Mouse (Mus musculus) CD4-positive, CD25-positive, alpha-beta regulatory T cell, adult 4 months (primary cell): Measurements from ENCODE around the gene Hist1h2an. TPM values are rescaled to one million over a fixed set of nuclear protein-coding genes. Genes with fewer than 3 reads are reported as not detected.
A peak's percentile ranks its signal among the peaks of the same experiment; 100 is the strongest.
"Not testable (repeated sequence)": the region's sequence is repeated elsewhere in the genome, so short reads cannot be mapped to it uniquely, and the experiment has no call there.

Experiments
- ATAC-seq: one replicate; pipeline ENCODE4 v1.8.0; 2017
- polyA plus RNA-seq, 2 experiments: library from polyadenylated mRNA; unstranded; fragments of 100-300 nt; shearing (Covaris generic); gene quantifications; one replicate each; pipeline ENCODE4 v1.2.1; 2017

Gene Hist1h2an
- 1 to 10 TPM in 1 of 2 experiments, not detected in 1; 8.0 TPM for polyA plus RNA-seq

DNA sequence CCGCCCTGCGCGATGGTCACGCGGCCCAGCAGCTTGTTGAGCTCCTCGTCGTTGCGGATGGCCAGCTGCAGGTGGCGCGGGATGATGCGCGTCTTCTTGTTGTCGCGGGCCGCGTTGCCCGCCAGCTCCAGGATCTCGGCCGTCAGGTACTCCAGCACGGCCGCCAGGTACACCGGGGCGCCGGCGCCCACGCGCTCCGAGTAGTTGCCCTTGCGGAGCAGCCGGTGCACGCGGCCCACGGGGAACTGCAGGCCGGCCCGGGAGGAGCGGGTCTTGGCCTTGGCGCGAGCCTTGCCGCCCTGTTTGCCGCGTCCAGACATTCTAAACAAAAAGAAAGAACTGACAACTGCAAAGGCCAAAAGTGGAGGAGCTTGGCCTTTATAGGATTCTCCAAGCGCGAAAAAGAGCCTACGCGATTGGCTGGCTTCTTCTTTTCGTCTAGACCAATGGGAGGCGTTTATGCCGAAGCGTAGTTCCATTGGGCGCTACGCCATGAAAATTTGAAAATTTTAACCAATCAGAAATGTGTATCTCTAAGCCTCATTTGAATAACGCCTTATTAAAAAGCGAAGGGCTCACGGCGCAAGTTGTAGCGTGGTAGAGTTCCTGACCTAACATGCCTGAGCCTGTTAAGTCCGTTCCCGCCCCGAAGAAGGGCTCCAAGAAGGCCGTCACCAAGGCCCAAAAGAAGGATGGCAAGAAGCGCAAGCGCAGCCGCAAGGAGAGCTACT is at the start of gene Hist1h2an, which contains the start of gene Hist1h2bp:
TSS of gene Hist1h2an (minus strand) at position 320 of the 731 bp plus-strand sequence.
TSS of gene Hist1h2bp (plus strand) at position 563 of the 731 bp plus-strand sequence.
- ATAC-seq: peak; percentile 90

DNA sequence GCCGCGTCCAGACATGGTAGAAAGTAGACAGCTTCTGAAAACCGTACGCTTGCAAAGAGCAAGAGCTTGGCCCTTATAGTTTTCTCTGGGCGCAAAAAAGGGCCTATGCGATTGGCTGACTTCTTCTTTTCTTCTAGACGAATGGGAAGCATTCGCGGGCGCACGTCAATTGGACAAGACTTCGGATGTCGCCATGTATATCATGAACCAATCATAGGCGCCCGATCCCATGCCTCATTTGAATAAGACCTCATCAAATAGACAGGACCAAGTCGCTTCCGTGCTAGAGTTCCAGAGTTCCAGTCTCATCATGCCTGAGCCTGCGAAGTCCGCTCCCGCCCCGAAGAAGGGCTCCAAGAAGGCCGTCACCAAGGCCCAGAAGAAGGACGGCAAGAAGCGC is 46.4 kb upstream of the Hist1h2an start, which contains the start of the genes Hist1h2ap and Hist1h2br:
TSS of gene Hist1h2ap (minus strand) at position 47 of the 400 bp plus-strand sequence.
TSS of gene Hist1h2br (plus strand) at position 283 of the 400 bp plus-strand sequence.
- peak; percentile 82 for ATAC-seq

DNA sequence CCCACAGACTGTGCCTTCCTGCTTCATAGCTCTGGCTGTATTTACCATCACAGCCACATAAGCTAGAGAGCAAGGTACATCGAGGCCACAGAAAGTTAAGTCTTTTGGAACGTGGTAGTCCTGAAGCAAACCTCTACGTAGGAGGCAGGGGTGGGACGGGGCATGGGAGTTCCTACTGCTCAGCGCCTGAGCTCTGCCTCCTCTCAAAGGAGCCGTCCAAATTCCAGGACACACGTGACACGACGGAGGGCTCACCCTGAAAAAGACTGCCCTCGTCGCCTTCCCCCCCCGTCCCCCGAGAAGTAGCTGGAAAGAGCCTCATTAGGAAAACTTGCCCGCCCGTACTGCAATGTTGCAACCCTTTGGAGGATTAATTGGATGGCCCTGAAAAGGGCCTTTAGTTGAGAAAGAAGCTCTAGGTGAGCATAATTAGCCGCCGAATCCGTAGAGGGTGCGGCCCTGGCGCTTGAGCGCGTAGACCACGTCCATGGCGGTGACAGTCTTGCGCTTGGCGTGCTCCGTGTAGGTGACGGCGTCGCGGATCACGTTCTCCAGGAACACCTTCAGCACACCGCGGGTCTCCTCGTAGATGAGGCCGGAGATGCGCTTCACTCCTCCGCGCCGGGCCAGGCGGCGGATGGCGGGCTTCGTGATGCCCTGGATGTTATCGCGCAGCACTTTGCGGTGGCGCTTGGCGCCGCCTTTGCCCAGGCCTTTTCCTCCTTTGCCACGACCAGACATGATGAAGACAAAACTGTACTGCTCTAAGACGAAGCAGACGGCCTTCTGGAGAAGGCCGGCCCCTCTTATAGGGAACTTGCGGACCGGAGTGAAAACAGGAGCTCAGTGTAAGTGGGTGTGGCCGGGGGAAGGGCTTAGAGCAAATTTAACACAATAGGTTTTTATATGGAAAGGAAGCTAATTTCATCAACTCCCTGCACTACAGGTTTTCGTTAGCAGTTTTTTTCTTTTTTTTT is 44.7 kb upstream of the Hist1h2an start, which contains the start of gene Hist1h4n:
TSS of gene Hist1h4n (minus strand) at position 779 of the 977 bp plus-strand sequence.
- ATAC-seq: peak; percentile 59

DNA sequence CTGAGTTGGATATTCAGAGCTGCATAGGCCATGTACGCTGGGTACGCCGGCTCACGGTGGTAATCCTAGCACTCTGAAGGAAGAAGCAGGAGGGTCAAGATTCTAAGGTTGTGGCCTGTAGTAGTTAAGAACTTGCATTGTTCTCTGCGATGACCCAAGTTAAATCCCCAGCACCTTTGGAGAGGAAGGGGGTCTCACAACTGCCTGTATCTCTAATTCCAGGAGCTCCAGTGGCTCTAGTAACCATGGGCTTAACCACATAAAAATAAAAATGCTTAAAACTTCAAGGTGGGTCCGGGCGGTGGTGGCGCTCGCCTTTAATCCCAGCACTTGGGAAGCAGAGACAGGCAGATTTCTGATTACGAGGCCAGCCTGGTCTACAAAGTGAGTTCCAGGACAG is 43.3 kb upstream of the Hist1h2an start:
- ATAC-seq: no peak

DNA sequence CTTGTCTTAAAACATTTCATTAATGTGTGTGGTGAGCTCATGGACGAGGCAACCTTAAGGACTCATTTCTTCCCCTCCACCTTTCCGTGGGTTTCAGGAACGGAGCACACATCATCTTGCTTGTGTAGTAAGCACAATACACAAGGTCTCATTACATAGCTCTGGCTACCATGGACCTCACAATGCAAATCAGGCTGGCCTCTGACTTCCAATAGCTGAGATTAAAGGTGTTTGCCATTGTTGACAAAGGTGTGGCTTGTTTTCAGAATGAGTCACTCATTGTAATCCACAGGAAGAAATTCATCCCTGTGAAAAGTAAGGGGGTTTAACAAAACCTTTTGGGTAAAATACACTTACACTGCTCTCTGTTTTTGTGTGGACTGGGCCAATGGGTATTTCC is 41.5 kb upstream of the Hist1h2an start:
- ATAC-seq: no peak

DNA sequence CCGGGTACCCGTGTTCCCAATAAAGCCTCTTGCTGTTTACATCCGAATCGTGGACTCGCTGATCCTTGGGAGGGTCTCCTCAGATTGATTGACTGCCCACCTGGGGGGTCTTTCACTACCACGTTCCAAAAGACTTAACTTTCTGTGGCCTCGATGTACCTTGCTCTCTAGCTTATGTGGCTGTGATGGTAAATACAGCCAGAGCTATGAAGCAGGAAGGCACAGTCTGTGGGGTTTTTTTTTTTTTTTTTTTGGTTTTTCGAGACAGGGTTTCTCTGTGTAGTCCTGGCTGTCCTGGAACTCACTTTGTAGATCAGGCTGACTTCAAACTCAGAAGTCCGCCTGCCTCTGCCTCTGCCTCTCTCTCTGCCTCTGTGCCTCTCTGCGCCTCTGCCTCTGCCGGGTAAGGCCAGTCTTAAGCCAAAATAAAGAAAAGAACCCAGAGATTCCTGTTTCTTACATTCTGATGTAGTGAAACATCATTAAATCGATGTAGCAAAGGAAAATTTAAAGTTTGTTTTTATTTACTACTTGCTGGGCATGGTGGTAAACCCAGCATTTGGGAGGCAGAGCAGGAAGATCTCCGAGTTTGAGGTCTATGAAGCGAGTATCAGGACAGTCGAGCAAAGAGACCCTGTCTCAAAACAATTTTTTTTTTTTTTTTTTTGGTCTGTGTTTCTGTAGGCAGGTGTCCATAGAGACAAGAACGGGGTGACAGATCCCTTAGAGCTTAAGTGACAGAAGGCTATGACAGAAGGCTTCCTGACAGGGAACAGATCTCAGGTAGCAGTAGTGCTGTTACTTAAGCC is 33.3 kb upstream of the Hist1h2an start:
- ATAC-seq: peak; percentile 64

DNA sequence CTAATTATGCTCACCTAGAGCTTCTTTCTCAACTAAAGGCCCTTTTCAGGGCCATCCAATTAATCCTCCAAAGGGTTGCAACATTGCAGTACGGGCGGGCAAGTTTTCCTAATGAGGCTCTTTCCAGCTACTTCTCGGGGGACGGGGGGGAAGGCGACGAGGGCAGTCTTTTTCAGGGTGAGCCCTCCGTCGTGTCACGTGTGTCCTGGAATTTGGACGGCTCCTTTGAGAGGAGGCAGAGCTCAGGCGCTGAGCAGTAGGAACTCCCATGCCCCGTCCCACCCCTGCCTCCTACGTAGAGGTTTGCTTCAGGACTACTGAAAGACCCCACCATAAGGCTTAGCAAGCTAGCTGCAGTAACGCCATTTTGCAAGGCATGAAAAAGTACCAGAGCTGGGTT is 25.1 kb upstream of the Hist1h2an start:
- ATAC-seq: not testable (repeated sequence)

DNA sequence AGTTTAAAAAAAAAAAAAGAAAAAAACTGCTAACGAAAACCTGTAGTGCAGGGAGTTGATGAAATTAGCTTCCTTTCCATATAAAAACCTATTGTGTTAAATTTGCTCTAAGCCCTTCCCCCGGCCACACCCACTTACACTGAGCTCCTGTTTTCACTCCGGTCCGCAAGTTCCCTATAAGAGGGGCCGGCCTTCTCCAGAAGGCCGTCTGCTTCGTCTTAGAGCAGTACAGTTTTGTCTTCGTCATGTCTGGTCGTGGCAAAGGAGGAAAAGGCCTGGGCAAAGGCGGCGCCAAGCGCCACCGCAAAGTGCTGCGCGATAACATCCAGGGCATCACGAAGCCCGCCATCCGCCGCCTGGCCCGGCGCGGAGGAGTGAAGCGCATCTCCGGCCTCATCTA is 24.5 kb upstream of the Hist1h2an start, which contains the start of gene Hist1h4m:
TSS of gene Hist1h4m (plus strand) at position 208 of the 400 bp plus-strand sequence.
- peak; percentile 46 for ATAC-seq

DNA sequence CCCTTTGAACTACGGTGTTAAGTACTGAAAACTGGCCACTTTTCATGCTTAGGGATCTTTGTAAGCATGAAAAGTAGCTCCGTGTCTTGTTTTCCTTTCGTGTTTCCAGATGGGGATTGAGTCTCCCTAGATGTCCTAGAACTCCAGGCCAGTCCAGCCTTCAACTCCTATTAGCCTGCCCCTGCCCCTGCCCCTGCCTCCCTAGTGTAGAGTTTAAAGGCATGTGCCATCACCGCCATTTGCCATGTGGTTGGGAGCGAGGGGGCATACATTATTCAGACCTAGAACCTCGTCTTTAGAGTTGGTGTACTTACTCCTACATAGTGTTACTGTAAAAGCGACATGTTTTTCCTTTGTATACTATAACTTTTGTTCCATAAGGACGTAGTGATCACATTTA is 24.1 kb upstream of the Hist1h2an start:
- not testable (repeated sequence) for ATAC-seq

DNA sequence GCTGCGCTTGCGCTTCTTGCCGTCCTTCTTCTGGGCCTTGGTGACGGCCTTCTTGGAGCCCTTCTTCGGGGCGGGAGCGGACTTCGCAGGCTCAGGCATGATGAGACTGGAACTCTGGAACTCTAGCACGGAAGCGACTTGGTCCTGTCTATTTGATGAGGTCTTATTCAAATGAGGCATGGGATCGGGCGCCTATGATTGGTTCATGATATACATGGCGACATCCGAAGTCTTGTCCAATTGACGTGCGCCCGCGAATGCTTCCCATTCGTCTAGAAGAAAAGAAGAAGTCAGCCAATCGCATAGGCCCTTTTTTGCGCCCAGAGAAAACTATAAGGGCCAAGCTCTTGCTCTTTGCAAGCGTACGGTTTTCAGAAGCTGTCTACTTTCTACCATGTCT is 23.1 kb upstream of the Hist1h2an start, which contains the start of the genes Hist1h2bq and Hist1h2ao:
TSS of gene Hist1h2bq (minus strand) at position 125 of the 400 bp plus-strand sequence.
TSS of gene Hist1h2ao (plus strand) at position 393 of the 400 bp plus-strand sequence.
- ATAC-seq: peak; percentile 88

DNA sequence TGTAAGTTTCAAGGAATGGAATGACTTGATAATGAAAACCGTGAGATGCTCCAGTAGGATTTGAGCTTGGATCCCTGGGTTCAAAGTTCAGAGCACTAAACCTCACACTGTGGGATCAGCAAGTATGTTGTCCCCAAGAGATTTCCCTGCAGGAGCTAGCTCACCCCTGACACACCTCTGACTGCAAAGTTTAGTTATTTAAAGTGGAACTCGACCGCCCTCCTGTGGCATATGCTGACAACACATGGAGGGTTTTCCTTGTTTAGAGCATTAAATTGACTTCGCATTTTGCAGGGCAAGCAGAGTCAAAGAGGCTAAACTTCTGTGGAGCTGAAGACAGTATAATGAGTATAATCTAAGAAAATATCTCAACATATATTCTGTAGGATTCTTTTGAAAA is 16.0 kb upstream of the Hist1h2an start:
- ATAC-seq: peak; percentile 96

DNA sequence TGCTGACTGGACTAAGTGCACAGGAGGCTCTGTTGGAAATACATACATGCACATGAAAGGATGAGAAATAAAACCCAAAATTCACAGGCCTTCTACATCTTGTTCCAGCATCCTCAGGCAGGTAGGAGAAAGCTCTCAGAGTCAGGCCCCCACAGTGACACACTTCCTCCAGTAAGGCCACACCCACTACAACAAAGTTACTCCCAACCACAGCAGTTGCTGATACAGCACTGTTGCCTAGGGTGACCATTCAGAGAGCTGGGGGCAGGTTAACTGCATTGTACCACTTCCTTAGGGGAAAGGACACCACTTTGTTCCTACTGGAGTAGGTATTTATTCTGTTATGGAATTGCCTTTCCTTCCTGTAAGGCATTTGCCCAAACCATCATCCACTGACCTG is 10.1 kb upstream of the Hist1h2an start:
- peak; percentile 53 for ATAC-seq

DNA sequence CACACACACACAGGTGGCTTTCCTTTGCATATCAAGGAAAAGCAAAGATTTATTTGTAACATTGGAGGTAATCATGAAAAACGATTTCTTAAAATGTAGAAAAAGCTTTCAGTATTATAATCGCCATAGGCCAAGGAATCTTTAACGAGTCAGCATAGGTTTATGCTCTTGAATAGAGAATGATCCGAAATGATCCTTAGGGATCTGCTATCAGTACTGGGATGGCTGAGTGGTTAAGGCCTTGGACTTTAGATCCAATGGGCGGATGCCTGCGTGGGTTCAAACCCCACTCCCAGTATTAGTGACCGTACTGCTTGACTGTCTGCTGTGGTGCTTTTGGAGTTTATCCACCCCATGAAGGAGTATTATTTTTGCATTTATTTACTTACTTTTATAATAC is 8.6 kb upstream of the Hist1h2an start:
- no peak for ATAC-seq

DNA sequence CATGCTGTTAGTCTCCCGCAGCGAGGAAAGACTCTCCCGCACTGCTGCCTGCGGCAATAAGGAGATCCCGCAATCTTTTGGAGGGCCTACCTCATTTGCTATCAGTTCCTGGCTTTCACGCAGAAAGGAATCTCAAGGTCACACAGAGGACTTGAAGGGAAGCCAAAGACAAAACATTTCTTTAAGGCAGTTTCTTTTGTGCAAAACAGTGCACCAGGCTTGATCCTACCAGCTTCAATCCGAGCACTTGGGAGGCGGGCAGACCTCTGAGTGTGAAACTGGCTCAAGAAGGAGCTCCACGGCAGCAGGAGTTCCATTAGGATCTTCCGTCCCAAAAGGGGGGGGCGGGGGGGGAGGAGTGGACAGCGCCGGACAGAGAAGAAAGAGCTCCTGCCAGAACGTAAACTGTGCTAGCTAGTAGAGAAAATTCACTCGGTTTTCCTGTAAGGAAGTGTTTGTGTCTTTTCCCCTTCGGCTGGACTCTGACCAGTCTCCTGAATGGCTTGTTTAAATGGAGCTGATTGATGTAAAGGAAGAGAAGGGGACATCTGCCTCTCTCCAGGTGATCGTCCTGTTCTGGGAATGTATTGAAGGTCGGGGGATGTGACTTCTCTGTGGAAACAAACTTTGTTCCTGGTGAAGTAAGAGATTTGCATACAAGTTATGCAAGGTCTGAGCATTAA is 3.7 kb upstream of the Hist1h2an start:
- ATAC-seq: no peak

DNA sequence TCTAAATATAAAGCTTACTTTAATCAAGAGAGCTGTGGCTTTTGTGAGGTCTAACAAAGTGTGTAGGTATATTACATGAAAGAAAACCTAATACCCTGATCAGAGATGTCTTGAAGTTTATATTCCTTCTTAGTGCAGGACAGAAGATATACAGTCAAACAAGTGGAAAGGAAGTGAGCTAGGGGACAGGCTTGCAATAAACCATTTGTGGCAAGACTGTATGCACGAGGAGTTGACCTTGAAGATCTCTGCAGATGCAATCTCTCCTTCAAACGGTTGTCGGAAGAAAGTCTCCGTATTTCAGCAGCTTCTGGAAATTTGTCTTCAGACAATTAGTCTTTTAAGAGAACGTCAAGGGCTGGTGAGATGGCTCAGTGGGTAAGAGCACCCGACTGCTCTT is 2.9 kb upstream of the Hist1h2an start:
- no peak for ATAC-seq

DNA sequence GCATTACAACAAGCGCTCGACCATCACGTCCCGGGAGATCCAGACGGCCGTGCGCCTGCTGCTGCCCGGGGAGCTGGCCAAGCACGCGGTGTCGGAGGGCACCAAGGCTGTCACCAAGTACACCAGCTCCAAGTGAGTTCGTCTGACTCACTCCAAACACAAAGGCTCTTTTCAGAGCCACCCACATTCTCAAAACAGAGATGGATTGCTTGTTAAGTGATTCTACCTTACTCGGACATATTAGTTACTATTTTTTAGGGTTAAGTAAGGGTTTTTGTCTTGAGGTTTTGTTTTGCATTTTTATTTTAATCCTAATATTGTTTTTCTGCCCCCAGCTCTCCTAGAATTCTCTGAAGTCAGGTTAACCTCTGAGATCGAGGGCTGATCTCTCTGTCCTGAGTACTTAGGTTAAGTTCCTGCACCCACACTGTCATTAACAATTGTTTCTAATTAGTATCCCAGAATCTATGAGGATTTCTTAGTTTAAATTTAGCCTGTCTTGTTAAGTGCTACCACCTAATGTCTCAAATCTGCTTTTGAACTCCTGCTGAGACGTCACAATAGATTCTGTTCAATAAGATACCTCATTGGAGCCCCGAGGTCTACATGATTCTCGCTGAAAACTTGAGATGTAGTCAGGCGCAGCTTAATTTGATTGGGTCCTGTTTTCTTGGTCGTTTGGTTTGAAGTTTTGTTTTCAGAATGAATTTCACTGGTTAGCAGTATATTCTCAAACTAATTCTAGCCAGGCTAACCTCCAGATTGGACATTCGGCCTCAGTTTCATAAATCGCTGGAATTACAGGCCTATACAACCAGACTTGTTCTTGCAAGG is 959 bp upstream of the Hist1h2an start:
- ATAC-seq: no peak

DNA sequence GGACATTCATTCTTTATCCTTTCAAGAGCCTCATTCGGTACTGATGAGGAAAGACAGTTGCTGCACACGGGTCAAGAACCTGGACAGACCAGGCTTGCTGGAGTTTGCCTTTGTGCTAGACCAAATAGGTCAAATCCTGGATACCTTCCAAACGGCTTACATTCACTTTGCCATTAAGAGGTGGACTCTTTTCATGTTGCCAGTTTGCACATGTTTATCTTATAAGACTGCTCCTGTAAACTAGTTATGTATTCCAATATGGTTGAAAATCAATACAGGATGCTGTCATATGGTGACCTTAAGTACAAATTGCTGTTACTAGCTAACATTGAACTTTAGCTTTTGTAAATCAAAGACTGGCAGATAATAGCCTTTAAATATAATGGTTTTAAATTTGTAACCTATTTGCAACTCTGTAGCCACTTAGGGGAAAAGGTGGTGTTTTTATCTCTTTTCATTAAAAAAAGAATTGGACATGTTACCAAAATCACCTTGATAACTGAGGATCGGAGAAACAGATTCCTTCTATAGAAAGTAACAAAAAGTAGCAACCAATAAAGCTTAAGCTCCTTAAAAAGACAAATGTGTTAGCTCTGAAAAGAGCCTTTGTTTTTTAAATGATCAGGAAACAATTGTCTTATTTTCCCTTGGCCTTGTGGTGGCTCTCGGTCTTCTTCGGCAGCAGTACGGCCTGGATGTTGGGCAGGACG is 674 bp downstream of the Hist1h2an start:
- ATAC-seq: no peak

DNA sequence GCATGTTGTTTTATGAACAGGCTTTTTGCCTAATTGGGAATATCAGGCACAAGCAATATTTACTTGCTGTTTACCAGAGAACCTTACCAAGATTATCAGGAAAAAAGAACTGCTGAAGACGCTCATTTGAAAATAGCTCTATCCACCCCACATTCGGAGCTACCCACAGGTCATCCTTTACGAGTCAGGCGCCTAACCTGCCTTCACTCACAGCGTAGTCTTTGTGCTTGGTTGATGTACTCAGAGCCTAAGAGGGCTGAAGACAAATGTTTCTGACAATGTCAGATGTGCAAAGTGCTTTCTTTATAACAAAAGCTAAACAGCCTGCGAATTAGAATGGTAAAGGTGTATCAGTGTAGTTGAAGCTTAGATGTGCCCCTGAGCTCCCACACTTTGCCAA is 2.7 kb downstream of the Hist1h2an start:
- no peak for ATAC-seq

DNA sequence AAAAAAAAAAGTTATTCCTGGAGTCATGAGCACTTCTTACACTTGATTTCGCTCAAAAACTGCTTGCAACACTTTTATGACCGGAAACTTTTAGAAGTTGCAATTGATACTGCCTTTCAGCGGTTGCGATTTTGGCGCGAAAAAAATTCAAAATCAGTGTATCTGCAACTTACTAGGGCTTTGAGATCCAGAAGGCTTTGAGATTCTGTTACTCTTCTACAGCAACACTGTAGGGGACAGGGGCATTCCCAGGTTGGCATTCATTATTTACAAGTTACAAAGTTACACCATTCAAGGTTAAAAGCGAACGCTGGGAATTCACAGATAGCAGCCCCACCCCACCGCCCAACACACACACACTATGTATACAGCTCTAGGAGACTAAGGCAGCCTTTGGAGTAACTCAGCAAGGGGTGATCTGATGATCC is 3.3 kb downstream of the Hist1h2an start:
- no peak for ATAC-seq

DNA sequence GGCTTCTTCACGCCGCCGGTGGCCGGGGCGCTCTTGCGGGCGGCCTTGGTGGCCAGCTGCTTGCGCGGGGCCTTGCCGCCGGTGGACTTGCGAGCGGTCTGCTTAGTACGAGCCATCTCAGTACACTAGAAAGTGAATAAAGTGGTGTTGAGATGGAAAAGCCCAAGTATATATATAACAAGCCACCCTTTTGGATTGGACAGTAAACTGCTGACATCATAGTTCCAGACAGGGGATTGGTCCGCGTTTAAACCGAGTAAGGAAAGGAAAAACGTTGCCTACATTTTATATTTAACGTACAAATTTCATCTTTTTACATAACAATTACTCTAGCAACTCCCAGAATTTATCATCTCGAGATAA is 3.8 kb downstream of the Hist1h2an start, which contains the start of gene Hist1h3i:
TSS of gene Hist1h3i (minus strand) at position 116 of the 363 bp plus-strand sequence.
- ATAC-seq: peak; percentile 62
